Mouse (Mus musculus) frontal cortex, adult (tissue): ENCODE measurements around the gene Rad54l2.

Experiments
- ATAC-seq: cut with Nextera tagmentation; 2 replicates; pipeline ENCODE4 v1.9.2; 2017; ENCODE audit warnings: mild to moderate bottlenecking, moderate library complexity, mixed read lengths; ENCODE audit not compliant: low TSS enrichment

The Rad54l2 gene

DNA sequence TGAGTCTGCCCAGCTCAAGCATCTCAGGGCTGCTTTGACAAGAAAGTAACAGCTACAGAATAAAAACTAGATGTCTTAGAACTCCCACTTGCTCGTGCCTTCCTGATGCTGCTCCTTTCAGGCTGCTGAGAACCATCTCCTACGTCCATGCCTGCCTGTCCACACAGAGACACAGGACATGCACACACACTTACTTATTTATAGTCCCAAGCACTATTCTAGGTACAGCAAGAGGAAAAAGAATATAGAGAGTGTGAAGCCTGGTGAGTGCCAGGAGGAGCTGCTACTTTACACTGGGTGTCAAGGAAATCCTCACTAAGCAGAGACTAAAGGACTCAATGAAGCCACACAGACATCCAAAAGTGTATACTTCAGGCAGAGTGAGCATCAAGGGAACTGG lies 34.7 kb downstream of the Rad54l2 start:
- peak; percentile 98 for ATAC-seq

DNA sequence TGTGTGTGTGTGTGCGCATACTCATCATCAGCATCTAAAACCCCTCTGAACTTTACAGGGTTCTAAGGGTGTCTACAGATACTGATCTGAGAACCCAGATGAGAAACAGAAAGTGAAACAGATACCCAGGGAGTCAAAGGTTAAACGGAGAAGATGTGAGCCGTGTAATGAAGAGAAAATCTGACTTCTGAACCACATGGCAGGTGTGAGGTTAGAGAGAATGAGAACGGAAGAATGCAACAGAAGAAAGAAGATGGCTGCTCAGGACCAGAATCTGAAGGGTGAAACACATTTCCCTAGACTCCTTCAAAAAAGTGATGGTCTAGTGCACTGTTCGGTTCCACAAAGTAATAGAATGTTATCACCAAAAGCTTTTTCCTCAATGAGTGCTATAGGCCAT lies 36.9 kb downstream of the Rad54l2 start:
- no peak for ATAC-seq

DNA sequence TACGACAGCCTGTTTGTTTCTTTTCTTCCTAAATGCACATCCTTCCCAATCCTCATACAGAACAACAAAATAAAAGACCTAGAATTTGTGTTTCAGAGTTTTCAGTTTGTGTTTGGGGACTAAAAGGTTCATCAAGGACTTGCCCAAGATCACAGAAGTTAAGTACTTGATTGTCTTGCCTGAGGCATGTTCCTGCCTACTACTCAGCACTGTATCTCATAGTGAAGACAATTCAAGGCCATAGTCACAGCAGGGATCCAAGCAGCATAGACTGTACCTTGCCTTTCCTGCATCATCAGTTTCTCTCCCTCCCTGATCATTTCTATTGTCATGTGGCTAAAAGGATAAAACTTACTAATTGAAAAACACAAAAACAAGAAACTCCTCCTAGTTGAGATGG lies 49.0 kb downstream of the Rad54l2 start:
- ATAC-seq = no peak

DNA sequence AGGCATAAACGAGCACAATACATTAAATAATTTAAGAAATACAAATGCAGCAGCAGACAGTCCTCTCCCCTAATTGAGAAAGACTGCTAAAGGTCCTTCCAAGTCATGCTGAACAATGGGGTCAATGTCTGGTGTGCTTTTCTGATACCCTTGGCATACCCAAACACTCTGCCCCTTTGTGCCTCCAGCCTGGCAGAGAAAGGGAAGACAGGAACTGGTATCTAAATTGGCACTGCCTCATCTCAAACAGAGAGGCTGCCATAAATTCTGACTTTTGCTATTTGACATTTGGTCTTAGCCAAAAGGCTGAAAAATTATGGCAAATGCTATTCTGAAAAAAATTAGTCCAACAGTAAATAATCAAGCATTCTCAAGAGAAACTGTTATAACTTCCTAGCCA lies 49.9 kb downstream of the Rad54l2 start:
- no peak for ATAC-seq

DNA sequence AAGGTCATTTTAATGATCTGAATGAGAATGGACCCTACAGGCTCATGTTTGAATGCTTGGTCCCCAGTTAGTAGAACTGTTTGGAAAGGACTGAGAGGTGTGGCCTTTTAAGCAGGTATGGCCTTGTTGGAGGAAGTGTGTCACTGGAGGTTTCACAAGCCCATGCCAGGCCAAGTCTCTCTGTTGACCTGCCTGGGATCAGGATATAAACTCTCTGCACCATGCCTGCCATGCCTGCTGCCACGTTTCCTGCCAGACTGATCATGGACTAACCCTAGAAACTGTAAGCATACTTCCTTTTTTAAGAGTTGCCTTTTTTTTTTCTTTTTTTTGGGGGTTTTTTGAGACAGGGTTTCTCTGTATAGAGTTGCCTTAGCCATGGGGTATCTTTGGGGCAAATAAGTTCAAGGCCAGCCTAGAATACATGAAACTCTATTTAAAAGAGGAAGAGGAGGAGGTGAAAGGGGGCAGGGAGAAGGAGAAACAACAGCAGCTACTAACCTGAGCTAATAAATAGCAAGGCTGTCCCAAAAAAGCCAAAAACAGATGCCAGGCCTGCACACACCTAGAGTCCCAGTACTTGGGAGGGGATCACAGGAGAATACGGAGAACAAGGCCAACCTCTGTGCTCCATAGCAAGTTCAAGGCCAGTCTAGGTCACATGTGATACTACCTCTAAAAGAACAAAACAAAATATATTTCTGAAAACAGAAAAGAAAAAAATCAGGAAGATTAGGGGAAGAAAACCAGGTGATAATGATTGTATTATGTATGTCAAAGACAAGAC lies 50.6 kb downstream of the Rad54l2 start:
- no peak for ATAC-seq

DNA sequence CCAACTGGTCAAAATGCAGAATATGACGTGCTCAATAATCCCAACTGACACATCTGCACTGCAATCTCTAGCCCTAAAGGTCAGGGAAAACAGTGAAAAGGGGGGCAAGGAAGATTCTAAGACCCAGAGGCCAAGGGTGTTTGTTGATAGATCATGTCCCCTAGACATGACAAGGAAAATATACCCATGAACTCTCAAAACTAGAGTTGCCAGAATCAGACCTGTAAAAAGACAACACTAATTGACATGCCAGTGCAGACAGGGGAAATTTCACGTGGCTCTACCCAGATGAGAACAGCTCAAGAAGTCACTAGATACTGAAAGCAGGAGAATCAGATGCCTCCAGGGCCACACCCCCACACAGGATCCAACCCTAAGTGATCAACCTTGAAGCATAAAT lies 55.3 kb downstream of the Rad54l2 start:
- ATAC-seq = no peak

DNA sequence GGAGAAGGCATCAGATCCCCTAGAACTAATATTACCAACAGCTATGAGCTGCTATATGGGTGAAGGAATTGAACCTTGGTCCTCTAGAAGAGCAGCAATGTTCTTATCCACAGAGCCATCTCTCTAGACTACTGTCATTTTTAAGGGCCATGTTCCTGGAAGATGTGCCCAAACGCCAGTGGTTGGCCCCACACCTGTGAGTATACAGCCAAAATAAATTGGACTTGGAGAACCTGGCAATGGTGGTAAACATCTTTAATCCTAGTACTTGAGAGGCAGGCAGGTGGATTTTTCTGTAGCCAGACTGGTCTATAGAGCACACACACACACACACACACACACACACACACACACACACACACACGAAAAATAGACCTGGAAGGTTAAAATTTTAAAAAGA lies 59.6 kb downstream of the Rad54l2 start:
- ATAC-seq = no peak

DNA sequence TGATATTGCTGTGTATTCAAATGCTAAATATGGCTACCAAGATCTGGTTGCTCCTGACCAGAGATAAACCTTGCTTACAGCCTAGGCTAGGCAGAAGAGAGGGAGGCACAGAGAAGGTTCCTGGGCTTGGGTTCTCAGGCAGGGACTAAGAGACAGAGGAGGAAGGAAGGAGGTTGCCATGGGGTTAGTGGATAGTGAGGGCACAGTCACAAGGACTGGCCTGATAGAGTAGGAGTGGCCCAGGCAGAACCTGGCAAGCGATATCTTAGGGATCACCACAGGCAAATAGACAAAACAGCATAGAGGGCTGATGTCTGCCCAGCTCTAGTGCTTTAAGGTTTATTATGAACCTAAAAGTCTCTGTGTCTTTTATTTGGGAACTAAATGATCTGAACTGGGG lies 62.1 kb downstream of the Rad54l2 start:
- no peak for ATAC-seq

DNA sequence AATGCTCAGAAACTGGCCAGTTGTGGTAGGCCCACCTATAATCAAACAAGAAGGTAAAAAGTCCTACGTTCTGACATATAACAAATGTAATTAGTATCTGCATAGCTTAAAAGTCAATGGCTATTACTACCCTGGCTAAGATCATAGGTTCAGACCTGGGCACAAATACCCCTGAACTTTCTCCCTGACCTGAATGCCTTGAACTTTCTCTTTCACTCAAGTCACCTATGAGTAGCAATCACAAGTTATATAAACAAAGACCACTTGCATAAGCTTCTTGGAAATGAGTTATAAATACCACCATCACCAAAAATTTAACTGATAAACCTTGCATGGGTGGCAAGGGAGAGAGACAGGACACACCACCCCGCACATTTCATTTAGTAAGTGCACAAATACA lies 63.6 kb downstream of the Rad54l2 start:
- no peak for ATAC-seq

DNA sequence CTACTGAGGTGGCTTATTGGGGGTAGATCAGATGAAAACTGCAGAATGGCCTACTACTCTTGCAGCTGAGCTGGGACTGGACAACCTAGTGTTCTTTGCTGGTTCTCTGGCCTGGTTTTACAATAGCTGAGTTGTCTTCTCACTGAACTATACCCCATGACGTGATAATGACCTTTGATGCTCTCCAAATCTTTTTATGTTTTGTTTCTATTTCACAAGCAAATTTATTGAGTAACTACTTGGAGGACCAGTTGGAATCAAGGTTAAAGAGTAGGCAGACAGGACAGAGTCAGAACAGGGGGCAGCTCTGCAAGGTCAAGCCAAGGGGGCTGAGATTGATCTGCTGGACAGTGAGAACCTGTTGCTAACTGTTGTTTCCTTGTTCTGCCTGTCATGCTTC lies 64.1 kb downstream of the Rad54l2 start:
- ATAC-seq = no peak

DNA sequence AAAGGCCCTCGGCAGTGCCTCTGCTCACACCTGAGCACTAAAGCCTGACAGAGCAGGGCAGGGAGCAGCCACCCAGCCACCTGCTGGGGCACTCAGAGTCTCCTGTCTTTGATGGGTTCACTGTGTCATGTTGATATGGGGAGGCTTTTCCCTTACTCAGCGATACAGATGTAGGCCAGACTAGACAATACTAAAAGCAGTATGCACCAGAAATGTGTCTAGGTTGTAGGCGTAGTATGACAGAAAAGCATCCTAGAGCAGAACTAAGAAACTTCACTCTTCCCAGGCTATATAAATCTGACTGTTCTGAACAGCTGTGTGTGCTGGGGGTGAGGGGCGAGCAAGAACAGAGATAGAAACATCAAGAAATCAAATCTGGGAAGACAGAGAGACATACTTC lies 72.3 kb downstream of the Rad54l2 start:
- peak; percentile 70; the same call in 1 of the 2 replicates for ATAC-seq

DNA sequence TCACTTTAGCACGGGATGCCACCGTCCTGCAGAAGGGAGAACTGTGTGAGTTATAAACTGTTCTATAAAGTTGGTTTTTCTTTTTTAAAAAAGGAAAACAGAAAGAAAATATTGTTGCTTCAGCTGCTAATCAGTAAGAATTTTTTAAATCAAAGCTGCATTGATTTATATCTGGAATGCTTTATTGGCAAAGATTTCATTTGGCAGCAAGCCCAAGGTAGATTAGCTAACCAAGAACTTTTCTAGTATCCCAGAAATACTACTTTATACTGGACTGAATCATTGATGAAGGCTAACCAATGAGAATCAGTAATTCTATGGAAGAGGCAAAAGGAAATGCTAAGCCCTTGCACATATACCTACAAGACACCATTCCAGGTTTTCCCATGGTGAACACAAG lies 72.8 kb downstream of the Rad54l2 start:
- ATAC-seq = no peak

DNA sequence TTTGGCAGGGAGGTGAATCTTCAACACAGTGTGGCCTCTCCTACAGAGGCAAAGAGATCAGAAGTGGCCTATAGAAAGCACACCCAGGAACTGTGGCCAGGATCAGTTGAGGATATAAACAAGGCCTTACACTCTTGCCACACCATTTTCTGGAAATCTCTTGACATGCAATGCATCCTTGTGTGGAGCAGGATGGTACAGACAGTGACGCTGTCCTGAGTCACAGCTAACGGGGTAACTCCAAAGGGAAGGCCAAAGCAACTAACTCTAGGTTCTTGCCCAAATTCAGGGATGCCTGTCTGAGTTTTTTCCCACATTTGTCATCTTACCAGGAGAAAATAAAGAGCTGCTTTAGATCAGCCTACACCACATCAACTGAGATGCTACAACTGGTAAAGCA lies 76.5 kb downstream of the Rad54l2 start:
- ATAC-seq = no peak

DNA sequence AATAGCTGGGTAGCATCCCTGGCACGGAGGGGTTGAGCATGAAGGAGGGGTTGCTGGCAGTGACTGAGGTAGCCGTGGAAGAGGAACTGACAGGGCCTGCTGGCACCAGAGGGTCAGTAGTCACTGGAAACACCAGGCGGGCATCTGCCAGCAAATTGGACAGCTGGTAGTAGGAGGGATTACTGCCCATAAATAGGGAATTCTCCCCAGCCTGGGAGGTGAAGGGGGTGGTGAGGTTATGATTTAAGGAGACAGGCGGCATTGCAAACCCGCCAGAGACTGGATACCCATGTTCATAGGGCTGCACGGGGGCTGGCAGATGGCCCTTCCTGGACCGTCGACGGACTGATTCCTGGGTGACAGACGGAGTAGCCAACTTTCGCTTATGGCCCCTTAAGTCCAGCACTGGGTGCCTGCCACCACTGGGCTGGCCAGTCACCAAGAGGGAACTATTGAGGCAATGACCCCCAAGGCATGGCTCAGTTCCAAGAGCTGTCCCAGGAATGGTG lies 96.0 kb downstream of the Rad54l2 start:
- no peak for ATAC-seq

DNA sequence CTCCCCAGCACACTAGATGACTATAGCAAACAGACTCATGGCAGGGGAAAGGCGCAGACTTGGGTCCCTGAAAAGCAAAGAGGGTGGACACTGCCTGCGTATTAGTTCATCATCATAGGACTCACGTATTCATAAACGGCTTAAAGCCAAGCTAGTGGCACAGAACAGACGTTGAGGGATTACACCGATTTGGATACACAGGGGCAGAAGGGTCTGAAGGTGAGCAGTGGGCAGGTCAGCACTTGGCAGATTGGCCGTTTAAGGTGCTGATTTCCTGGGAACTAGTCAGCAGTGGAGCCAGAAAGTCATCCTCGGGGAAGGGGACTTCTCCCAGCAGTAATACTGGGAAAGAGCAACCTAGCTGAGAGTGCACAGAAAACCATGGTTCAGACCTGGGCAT lies 100.2 kb downstream of the Rad54l2 start:
- no peak for ATAC-seq

DNA sequence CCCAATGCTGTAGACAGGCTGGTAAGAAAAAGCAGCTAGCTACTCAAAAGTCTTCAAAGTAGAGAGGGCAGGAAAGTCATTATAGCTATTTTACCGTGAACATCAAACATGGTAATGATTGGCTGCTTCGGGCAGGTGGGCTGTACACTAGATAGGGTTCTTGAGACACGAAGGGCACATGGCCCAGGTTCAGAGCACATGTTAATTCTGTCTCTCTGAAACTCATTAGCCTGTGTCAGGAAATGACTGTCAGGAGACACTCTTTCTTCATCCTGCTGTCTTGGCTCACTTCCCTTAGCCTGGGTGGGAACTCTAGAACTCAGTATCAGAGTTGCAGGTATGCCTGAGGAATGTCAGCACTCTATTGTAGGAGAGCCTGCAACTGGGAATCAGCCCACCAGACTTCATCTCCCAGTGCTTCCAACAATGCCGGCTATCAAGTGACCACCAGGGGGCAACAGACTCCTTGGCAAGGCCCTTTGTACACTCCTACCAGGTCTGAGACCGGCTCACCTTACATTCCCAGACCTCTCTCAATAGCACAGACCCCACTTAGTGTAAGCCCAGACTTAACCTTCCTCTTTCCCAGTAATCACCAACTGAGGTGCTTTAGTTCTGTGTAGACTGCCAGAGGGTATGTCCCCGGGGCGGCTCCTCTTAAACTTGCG lies 101.9 kb downstream of the Rad54l2 start:
- peak; percentile 45; the same call in 1 of the 2 replicates for ATAC-seq

DNA sequence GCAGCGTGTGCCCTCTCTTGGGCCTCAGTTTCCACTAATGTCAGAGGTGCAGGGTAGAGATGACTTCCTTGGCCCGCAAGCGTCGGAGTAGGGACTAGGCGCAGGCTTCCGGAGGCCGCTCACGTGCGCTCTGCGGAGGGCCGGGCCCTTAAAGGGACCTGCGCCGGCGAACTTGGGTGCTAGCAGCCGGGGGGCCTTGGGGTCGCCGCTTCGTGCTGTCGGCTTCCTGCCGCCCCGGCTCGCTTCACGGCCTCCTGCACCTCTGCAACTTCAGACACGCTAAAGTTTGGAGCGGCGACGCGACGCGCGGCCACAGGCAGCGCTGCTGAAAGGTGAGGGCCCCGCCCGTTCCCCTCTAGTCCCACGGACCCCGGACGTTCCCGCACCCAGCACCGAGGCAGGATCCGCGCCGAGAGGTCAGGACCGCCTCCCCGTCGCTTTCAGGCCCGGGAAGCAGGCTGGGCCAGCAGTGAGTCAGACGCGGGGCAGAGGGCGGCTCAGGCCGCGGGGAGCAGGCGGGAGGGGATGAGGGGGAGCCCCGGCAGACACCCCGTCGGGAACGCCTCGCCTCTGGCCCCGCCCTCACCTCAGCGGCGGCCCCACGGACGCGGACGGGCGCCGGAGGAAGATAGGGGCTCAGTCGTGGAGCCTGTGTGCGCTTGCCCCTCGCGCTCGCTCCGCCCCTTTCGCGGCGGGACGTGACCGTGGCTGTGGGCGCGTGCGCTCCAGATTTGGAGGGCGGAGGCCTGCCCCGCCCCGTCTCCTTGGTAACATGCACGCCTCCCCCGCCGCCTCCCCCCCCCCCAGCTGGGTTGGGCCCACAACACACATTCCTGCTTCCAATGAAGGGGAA lies 103.5 kb downstream of the Rad54l2 start, which contains the start of gene Tex264:
TSS of gene Tex264 (minus strand) at position 679 of the 853 bp plus-strand sequence.
- peak; percentile 71 for ATAC-seq

DNA sequence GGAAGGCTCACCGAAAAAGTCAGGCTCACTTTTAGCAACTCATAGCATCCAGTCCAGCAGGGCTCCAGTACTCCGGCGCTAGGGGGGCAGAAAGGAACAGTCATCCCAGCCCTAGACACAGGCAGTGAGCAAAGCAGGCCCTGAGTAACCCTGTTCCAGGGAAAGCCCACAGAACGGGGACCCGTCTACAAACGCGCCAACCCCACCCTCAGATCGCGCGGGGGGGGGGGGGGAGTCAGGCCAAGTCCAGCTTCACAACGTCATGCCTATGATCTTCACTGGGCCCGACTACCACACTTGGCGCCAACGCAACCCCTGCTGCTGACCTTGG lies 104.1 kb downstream of the Rad54l2 start:
- ATAC-seq = no peak

DNA sequence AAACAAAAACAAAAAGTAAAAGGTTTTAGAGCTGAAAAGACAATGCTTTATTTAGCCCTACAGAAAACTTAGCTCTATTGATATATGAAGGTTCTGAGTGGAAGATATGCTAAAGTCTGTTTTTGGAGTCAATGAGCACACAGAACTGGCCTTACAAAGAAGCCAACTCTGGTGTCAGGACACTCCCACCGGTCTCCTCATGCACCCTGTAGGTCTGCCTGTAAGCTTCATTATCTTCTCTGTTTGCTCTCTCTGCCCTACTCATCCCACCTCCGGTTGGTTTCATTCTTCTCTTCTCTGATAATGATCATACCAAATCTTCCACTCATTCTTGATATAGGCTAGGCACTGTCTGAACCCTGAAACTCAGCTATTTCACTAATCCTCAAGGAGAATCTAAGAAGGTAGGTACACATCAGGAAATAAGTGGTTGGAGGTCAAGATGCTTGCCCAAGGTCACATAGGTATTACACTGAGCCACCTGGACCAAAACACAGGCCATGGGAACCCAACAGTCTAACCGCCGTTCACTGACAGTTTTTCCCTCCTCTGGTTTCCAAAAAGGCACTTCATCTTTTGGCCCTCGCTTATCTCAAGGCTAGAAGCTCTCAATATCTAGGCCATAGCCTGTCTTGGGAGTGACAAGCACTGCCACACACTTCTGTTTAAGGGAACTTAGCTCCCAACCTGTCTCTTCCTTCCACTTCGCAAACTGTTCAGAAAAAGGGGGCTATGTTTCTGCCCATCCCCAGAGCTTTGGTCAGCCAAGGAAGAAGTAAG lies 104.7 kb downstream of the Rad54l2 start:
- no peak for ATAC-seq

DNA sequence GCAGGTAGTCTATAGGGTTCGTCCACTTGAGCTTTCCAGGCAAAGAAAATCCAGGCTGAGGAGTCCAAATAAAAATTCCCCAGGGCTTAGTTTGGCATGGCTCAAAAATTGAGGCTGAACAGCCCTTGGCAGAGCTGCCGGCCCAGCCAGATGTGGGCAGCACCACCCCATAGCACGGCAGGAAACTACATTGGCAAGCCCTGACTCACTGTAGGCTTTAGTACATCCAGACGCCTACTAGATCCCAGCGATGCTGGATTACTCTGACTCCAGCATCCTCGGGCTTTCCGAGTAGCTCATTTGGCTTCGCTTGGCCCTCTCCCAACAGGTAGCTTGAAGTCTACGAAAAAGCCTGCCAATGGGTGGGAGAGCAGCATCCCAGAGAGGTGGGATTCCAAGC lies 108.0 kb downstream of the Rad54l2 start:
- ATAC-seq = peak; percentile 45; the same call in 1 of the 2 replicates

DNA sequence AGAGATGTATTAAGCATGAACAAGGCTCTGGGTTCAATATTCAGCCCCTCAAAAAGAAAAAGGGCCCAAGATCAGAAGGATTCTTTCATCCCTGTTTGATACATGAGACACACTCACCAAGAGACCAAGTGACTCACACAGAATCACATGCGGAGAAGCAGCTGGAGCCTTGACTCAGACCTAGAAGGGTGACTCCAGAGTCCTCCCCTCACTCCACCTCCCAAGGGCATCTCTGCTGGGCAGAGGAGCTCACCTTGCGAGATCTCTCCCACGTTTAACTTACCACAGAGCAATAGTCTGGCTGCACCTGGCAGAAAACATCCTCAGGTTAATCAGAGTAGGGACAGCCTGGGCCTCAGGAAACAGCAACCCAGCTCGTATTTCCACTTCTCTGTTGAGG lies 110.8 kb downstream of the Rad54l2 start:
- ATAC-seq = no peak

DNA sequence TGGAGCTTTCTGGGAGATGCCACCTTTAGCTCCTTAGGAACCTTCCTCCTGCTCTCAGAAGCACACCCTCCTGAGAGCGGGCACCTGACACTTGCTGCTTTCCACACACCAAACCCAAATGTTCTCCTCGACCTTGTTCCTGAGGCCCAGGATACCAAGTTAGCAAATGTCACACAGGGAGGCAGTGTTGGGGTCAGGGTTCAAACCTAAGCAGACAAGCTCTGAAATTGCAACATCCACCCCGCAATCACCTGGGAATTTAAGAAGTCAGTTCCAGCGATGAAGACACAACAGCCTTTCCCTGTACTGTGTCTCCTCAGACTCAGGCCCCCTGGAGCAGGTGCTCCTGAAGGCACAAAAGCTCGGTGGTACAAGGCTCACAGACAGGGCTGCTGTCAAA lies 111.3 kb downstream of the Rad54l2 start:
- no peak for ATAC-seq
